Mouse (Mus musculus) ES-Bruce4 (cell line): ENCODE results near the gene Muc4.

Source experiments
- CTCF ChIP-seq: IDR thresholded peaks from one replicate; pipeline ENCODE4 v1.8.1; 2011; ENCODE audit warnings: low read depth, low read length
- EP300 ChIP-seq: IDR thresholded peaks from 2 replicates; pipeline ENCODE4 v1.6.1; 2011; ENCODE audit warnings: low read depth, low read length; ENCODE audit not compliant: insufficient read depth
- POLR2A ChIP-seq: IDR thresholded peaks from one replicate; pipeline ENCODE4 v1.8.1; 2011; ENCODE audit warnings: low read length; ENCODE audit not compliant: insufficient read depth

- TF ChIP-seq POLR2A (no peak), CTCF (no peak), EP300 (no peak)
Measured at GRCm38 (mm10) chr16:32713556-32713955, 22.1 kb upstream of the Muc4 start.
